Mouse (Mus musculus) urinary bladder, postnatal 25 days (tissue): ENCODE results near the gene Ccdc170.
"Not testable (repeated sequence)": the region's sequence is repeated elsewhere in the genome, so short reads cannot be mapped to it uniquely, and the experiment has no call there.

Experiments
- DNase-seq: peaks from one replicate; pipeline ENCODE4 v3.0.0; 2022; ENCODE audit warnings: low spot score

Ccdc170 gene

DNA sequence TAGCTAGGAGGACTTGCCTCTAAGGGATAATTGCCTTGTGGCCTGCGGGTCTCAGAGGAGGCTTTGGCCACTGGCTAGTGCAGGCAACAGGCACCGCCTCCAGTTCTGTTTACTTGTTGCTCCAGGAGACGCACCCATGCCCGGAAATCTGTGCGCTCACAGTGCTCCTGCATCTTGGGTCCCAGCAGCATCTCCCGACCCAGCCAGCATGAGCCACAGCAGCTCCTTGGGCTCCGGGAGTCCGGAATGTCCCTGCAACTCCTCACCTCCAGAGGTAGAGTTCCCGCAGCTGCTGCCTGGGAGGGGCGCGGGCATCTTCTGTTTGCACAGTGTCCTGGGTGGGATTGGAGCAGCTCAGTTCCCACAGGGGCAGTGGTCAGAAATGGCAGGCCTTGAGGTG is at the start of gene Ccdc170:
TSS of gene Ccdc170 (plus strand) at position 148 of the 400 bp plus-strand sequence.
- no peak for DNase-seq

DNA sequence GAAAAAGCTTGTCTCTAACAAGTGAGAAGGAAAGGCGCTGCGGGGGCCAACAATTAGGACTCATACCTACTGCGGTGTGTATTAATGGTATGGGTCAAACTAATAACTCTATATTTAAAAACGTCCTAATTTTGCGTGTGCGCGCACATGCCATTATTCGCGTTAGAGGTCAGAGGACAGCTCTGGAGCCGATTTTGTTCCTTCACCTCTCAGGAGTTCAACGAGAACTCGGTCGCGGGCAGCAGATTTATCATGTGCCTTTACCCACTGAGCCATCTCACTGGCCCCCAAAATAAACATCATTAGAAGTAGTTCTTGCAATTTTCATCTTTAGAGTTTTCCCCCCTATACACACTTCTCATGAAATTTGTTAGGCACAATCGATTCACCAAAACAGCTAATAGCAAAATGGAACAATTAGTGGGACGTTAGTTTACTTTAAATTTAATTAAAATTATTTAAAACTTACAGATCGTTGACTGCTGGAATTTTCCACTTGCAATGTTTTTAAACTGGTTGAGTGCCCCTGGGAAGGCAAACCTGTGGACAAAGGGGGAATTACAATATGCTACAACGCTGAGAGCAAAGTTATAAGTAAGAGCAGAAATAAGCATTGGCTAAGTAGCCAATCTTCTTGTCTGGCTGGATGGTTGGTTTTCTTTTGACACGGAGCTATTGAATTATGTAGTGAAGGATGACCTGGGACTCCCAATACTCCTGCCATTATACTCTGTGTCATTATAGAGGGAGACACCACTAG is 49.1 kb upstream of the Ccdc170 start:
- no peak for DNase-seq

DNA sequence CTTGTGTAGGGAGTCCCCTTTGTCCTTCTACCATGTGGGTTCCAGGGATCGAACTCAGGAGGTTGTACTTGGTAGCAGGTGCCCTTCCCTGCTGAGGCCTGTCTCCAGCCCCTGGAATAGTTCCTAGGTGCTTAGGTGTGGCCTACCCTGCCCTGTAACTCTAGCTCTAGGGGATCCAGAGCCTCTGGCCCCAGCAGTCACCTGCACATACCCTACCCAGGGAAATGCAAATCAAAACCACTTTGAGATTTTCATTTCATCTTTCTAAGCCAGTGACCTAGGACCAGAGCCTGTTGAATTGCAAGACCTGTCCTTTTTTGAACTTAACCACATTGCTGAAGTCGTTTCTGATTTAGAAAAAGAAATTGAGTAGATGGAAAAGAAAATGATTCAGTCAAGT is 48.4 kb upstream of the Ccdc170 start:
- not testable (repeated sequence) for DNase-seq

DNA sequence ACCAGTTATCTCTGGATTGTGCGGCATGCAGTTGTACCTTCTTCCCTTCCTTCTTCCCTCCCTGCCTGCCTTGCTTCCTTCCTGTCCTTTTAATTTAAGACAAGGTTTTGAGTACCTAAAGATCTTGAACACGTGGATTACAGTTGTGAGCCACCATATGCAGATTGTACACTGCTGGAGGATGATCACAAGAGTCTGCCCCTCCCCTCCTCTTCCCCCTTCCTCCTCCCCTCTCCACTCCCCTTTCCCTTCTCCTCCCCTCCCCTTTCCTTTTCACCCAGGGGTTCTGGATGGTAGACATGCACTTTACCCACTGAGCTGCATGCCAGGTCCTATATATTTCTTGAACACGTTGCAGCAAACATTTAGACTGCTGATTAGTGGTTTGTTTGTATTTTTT is 46.9 kb upstream of the Ccdc170 start:
- DNase-seq: no peak

DNA sequence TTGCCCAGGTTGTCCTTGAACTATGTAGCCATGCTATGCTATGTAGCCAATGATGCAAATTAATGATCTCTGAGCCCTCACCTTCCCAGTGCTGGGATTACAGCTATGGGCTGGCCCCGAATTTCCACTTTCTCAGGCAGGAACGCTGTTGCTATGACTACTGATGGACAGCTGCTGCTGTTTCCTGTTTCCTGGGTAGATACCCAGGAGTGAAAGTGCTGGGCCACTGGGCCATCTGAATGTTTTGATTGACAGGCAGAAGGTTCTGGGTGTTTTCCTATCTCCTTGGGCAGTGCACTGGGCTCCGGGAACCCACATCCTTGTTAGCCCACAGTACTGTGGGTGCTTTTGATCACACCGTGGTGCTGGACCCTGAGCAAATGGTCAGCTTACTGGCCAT is 25.9 kb upstream of the Ccdc170 start:
- DNase-seq: no peak

DNA sequence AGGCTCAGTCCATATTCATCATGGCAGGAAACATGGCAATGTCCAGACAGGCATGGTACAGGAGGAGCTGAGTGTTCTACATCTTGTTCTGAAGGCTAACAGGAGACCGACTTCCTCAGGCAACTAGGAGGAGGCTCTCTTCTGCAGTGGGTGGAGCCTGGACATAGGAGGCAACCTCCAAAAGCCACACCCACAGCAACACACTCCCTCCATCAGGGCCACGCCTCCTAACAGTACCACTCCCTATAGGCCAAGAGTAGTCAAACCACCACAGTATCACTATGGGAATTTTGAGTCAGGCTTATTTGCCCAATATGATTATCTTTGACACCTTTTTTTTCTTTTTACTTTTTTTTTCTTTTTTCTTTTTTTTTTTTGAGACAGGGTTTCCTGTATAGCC is 22.1 kb upstream of the Ccdc170 start:
- DNase-seq: no peak

DNA sequence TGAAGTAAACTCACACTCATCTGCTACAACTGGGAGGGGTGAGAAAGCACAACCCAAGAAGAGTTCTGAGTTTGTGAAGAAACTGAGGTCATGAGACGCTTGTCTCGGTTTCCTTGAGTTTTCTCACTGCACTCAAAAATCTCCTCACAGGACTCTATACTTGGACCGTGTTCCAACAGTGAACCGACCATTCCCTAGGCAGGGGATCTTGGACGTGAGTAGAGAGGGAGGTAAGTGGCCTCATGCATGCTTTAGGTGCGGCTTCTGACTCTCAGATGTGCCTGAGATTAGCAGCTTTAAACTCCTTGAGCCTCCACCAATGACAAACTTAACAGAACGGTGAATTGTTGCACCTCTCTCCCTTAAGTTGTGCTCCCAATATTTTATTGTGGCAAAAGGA is 16.5 kb upstream of the Ccdc170 start:
- DNase-seq: no peak

DNA sequence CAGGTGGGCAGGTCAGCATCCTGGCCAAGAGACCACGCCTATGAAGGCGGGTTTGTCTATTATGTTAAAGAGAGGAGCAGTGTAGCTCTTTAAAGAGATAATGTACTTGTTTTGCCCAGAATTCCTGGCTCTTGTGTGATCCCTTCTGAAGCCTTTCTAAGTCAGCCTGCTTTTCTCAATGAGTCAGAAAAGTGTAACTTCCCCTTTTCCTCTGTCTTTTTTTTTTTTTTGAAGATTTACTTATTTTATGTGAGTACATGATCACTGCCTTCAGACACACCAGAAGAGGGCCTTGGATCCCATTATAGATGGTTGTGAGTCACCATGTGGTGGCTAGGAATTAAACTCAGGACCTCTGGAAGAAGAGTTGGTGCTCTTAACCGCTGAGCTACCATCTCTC is 12.9 kb upstream of the Ccdc170 start:
- no peak for DNase-seq

DNA sequence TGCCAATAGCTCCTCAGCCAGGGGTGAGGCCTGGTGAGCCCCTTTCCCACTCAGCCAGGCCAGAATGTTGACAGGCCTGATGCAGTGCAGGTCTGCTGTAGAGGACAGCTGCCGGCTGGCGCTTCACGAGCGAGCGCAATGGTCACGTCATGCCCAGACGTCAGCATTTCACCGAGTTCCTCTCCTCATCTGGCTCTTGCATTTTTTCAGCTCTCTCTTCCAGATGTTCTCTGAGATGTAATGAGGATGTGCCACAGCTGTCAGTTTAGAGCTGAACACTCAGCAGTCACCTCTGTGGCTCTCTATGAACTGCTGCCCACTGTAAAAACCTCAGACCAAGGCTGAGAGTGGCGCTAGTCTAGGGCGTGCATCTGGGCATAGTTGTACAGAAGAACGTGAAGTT is 8.7 kb upstream of the Ccdc170 start:
- DNase-seq: no peak

DNA sequence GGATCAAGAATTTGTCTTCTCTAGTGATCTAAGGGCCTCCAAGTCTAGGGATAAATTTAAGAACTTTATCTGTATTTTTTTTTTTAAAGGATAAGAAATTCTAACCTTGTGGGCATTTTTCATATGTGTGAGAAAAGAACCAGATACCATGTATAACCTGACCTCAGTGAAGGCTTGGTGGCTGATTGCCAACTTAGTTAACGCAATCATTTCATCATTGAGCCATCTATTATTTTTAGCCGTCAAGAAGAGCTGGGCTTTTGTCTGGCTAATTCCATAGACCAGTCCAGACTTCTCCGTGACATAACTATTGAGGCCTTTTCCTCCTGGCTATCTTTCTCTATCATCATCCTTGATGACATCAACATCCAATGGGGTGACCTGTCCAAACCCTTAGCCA is 6.9 kb upstream of the Ccdc170 start:
- no peak for DNase-seq

DNA sequence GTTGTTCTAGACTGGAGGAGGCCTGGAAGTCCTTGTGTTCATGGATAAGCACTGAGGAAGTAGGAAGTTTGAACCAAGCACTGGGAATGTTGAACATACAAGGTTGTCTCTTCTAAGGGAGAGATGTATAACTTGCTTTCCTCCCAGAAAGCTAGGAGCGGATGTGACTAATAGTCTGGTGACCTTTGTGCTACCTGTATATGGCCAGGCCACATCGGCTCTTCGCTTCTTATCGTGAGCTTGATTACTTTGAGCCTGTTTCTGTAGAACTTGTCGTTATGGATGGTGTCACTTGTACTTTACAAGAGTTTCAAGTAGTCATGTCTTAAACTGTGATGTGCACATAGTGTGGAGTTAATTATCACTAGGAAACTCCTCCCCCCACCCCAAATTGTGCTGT is 5.7 kb upstream of the Ccdc170 start:
- DNase-seq: no peak

DNA sequence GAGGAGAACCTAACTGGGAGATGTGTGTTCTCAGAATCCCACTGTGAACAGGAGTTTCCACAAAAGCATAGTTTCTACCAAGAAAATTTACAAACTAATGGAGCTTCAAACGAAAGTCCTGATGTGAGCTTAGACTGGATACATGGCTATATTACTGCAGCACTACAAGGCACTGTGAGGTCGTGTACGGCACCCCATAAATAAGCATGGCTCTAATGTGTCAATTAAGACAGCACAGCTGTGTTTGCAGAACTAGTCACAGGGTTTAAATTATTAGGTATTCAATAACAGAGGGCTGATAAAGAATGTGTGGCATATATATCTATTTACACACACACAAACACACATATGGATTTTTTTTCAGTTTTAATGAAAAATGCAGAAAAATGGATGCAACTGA is 1.4 kb upstream of the Ccdc170 start:
- no peak for DNase-seq

DNA sequence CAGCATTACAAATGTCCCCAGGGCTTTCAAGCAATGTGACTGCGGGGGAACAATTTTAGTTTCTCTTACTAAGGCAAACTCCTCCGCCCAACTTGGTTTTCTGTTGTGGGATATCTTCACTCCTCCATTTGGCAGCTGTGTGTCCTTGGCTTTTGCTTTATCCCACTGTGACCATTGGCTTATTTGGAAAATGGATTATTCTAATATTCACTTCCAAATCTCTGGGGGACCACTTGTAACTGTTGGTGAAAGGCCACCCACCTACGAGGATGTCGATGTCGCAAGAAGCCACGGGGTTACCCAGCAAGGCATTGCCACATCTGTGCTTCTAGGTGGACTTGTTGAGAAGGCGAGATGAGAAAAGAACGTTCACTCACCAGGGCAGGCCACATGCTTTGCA is 607 bp upstream of the Ccdc170 start:
- no peak for DNase-seq

DNA sequence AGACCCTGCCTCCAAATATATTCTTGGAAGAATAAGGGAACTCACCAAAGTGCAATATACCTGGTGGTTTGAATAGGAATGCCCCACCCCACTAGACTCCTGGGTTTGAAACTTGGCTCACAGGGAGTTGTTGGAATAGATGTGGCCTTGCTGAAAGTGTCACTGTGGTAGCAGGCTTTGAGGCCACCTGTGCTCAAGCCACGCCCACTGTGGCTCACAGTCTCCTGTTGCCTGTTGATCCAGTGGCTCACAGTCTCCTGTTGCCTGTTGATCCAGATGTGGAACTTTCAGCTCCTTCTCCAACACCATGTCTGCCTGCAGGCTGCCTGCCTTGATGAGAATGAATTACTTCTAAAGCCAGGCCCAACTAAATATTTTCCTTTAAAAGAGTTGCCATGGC is 1.5 kb downstream of the Ccdc170 start:
- no peak for DNase-seq

DNA sequence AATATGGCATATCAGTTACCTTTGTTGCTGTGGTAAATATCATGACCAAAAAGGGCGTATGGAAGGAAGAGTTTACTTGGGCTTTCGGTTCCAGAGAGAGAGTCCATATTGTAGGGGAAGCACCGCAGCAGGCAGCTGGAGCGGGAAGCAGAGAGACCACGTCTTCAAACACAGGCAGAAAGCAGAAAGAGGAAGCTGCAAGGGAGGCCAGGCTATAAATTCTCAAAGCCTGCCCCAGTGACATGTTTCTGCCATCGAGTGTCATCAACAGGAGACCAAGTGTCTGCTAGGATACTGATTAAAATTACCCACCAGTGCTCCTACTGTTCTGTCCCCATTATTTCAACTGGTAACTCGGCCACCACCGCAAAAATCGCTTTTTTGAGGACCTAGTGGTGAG is 2.7 kb downstream of the Ccdc170 start:
- no peak for DNase-seq

DNA sequence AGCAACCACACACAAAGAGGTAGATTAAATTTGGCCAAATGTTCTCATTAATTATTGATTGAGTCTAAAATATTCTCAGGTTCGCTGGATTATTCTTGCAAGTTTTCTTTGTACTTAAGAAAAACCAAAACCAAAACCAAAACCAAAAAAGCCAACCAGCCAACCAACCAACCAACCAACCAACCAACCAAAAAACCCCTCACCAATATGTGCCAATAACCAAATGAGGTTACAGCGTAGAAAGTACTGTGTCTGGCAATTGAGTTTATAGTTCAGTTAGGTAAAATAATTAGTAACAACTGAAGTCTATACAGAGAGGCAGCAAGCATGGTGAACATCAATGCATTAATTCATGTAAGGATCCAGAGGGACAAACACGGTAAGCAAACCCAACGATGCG is 7.6 kb downstream of the Ccdc170 start:
- DNase-seq: no peak

DNA sequence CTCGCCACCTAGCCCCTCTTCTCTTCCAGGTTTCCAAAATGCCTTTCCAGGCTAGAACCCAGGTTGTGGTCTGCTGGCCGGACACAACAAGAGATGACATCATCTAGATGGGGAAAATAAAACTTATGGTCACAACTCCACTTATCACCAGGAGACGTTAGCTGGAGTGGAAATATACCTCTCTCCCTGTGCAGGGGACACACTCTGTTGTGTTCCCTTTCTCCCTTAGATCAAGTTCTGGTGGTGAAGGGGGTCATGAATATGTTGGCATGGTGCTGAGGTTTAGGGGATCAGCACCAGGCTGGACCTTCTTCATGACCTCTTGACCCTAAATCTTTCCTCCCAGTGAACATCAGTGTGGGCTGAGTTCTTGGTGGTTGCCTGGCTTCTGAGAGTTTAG is 9.0 kb downstream of the Ccdc170 start:
- DNase-seq: no peak

DNA sequence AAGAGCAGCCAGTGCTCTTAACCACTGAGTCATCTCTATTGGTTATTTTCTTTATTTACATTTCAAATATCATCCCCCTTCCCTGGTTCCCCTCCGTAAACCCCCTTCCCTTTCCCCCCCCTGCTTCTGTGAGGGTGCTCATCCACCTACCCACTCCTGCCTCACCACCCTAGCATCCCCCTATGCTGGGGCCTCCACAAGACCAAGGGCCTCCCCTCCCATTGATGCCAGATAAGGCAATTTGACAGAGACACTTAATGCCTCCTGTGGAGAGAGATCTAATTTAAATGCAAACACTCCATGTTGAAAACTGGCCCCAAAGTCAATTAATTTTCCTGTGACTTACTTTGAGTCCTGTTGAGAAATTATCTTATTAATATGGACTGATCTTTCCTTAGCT is 9.7 kb downstream of the Ccdc170 start:
- no peak for DNase-seq

DNA sequence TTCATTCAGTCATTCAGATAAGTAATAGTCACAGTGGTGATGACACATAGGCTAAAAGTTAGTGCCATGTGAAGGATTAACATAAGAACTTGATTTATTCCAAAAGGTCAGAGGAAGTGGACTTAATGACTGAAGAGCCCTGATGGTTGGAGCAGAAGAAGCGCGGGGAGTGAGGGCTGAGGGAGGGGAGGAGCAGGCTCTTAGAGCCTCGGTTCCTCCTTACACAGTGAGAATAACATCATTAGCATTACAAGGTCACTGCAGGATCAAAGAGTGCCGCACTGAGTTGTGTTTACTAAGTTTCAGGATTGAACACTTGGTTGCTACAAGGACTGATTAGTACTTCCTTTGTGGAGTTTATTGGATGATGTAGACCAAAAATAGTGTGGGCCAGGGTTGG is 10.6 kb downstream of the Ccdc170 start:
- no peak for DNase-seq

DNA sequence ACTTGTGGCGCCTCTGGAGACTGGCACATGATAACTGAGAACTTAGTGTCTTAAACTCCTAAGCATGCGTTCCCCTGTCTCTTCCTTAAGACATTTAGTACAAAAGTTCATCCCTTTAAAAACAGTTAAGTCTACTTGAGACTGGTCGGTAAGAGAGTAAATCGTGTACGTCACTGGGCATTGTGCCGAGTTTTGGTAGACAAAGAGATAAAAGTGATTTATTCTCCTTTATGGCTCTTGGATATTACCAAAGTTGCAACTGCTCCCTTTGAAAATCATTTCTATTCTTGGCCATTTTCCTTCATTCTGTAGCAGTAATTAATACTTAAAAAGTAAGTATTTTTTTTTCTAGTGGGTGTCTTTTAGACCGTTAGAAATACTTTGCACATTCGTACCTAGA is 20.9 kb downstream of the Ccdc170 start:
- no peak for DNase-seq

DNA sequence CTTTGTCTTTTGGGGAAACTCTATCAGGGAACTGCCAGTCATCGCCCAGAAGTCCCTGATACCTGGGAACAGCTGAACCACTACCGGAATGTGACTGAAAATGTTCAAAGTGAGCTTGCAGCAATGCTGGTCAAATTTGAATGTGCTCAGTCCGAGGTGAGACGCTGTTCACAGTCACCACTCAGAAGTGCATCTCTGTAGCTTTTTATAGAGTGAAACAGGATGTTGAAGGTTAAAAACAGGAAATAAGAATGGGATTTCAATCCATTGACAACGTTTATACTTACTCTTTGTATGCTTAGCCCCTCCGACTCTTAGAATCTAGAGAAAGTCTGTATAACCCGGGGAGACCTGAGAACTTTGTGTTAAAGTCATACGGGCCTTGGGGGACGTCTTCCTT is 30.4 kb downstream of the Ccdc170 start:
- DNase-seq: no peak

DNA sequence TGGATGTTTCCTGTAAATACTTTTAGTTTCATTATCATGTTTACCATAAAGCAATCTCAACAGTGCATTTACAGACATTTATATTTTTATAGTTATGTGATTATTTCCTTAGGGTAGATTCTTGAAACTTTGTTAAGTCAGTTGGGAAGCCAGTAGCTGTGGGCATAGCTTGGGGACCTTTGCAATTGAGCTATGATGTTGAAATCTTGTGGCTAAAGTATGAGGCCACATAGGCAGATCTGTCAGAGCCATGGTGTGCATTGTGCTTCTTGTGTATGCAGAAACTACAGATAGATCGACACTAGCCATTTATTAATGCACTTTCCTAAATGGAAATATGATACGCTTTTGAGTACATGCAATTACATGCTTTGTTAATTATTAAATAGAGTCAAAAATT is 35.3 kb downstream of the Ccdc170 start:
- no peak for DNase-seq

DNA sequence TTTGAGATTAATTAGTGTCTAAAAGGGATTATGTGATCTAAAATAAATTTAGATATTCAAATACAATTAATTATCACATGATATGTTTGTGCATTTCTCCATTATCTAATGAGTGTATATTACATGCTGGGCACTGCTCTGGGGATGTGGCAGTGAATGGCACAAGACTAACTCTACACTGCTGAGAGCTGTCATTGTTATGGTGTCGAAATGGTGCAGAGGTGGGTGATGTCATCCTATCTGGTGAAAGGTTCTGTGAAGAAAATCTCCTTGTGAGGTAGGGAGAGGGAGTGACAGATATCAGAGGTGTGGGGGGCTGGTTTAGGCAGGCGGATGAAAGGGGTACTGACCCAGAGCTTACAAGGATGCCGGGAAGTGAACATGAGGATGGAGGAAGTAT is 37.3 kb downstream of the Ccdc170 start:
- no peak for DNase-seq

DNA sequence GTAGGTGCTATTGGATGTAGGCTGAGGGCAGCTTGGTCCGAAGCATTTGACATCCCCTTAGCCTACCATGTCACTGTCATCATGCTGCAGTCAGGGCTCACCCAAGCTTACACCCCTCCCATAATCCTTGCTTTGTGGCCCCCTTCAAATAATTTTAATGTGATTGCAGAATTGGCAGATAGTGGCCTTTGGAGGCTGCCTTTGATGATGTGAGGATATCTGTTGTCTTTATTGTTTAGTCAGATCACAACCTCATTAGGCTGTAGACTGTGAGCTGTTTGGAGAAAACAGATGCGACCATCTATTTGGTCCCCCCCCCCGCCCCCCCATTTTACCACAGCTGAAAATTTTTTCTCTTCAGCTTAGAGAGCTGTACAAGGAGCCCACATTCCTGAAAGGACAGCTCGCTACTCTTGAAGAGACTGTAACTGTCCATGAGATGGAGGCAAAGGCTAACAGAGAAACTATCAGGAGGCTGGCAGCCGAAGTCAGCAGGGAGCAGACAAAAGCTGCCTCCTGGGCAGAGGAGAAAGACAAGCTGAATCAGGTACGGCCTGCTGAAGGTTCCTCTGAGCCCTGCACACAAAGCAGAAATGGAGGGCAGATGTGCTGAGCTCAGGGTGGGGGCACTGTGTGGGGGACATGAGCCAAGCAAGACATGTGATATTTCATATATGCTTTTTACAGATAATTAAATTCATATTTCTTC is 38.2 kb downstream of the Ccdc170 start:
- no peak for DNase-seq
